Mouse (Mus musculus) heart, adult 2 months (tissue): ENCODE measurements at regions not wholly inside any gene's neighbourhood (a gene's known extent, or its start where the extent isn't known, plus 50 kb on each side); places are given as distances from the start of the nearest gene placed in this dataset.

Experiments used
- DNase-seq, 2 experiments: peaks; one replicate each; pipeline ENCODE4 v3.0.0; 2021
- H3K27ac ChIP-seq: fragments of 200-600 bp; 2 replicates; pipeline ENCODE4 v1.8.1; 2022
- H3K27me3 ChIP-seq: fragments of 200-500 bp; 2 replicates; pipeline ENCODE4 v1.6.1; 2012; ENCODE audit warnings: mild to moderate bottlenecking, low read length, inconsistent platforms, mixed read lengths; ENCODE audit not compliant: control insufficient read depth, insufficient read depth
- H3K36me3 ChIP-seq: fragments of 200-500 bp; 2 replicates; pipeline ENCODE4 v1.6.1; 2012; ENCODE audit warnings: low read length, inconsistent platforms; ENCODE audit not compliant: control insufficient read depth, insufficient read depth
- H3K4me1 ChIP-seq: fragments of 200-500 bp; 2 replicates; pipeline ENCODE4 v1.6.1; 2011; ENCODE audit warnings: low read length; ENCODE audit not compliant: control insufficient read depth, insufficient read depth
- H3K4me3 ChIP-seq: fragments of 200-600 bp; 2 replicates; pipeline ENCODE4 v1.8.1; 2022
- H3K79me2 ChIP-seq: fragments of 200-500 bp; replicated peaks from 2 replicates; pipeline ENCODE4 v1.6.1; 2012; ENCODE audit warnings: mild to moderate bottlenecking, inconsistent platforms, low read length, moderate library complexity, mixed read lengths; ENCODE audit not compliant: control insufficient read depth, insufficient read depth
- H3K9ac ChIP-seq: fragments of 200-500 bp; 2 replicates; pipeline ENCODE4 v1.6.1; 2012; ENCODE audit warnings: low read depth, mild to moderate bottlenecking, control low read depth, inconsistent platforms, low read length, mixed read lengths
- CTCF ChIP-seq: fragments of 200-600 bp; IDR thresholded peaks from 2 replicates; pipeline ENCODE4 v1.8.1; 2022; ENCODE audit warnings: antibody characterized with exemption, mild to moderate bottlenecking, moderate library complexity
- EP300 ChIP-seq: fragments of 200-500 bp; IDR thresholded peaks from 2 replicates; pipeline ENCODE4 v1.6.1; 2011; ENCODE audit warnings: low read depth, low read length, control low read depth; ENCODE audit not compliant: insufficient read depth
- POLR2A ChIP-seq: fragments of 200-500 bp; IDR thresholded peaks from 2 replicates; pipeline ENCODE4 v1.6.1; 2011; ENCODE audit warnings: mild to moderate bottlenecking, low read depth, low read length, control low read depth; ENCODE audit not compliant: insufficient read depth
- WGBS: fragments of 180-500 bp; shearing (Covaris S2); methylation state at CpG from one replicate; pipeline ENCODE4 v1.1.7; 2018; 5-methylcytosine and 5-hydroxymethylcytosine counted together
- intact Hi-C: fragments of 180-260 bp; cut with DNase I; formaldehyde crosslinking; loops from one replicate; pipeline ENCODE4 v1.15.1; 2025

DNA sequence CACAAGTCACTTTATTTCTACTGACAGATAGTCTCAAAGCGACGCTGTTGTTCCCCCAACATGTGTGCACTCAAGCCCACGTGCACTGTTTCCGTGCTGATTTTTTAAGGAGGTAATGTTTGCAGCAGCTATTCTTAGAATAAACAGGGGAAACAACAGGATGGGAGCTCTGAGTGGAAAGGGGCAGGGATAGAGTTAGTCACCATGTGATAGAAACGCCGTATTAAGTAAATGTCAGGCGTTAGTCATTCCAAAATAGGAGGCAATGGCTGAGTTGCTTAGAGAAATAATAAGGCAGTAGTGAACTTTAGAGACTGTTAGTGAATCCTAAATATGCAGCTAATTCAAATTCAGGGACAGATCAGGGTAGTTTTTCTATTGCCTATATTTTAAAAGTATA lies 111.4 kb downstream of the Alg10b start:
- no peak overlapping the region for H3K4me3 ChIP-seq
- H3K4me1 ChIP-seq = no peaks in the 10 kb centered on the region; the same call in none of the 2 replicates
- no peaks in the 10 kb centered on the region for H3K79me2 ChIP-seq
- H3K9ac ChIP-seq = no peak overlapping the region
- H3K27ac ChIP-seq = no peak overlapping the region
- no peaks in the 10 kb centered on the region; the same call in 1 of the 2 replicates for H3K36me3 ChIP-seq
- no peak for TF ChIP-seq POLR2A
- TF ChIP-seq EP300 = no peak
- TF ChIP-seq CTCF = no peak
- no peak for DNase-seq
- intact Hi-C loops = no loop called here
- 16% methylated on average over 7 of the region's 7 CpGs for WGBS
- no peaks in the 10 kb centered on the region for H3K27me3 ChIP-seq

- intact Hi-C loops = no loop called here
- H3K4me1 ChIP-seq = no peaks in the 10 kb centered on the region; the same call in none of the 2 replicates
- no peak overlapping the region for H3K27ac ChIP-seq
- H3K4me3 ChIP-seq = no peak overlapping the region
- DNase-seq = no peak
- H3K9ac ChIP-seq = no peak overlapping the region
- H3K79me2 ChIP-seq = no peaks in the 10 kb centered on the region
- no peaks in the 10 kb centered on the region; the same call in 1 of the 2 replicates for H3K36me3 ChIP-seq
- H3K27me3 ChIP-seq = no peaks in the 10 kb centered on the region
- TF ChIP-seq POLR2A (no peak), EP300 (no peak), CTCF (no peak)
- 76% methylated on average over 1 of the region's 1 CpGs for WGBS
Measured at GRCm38 (mm10) chr15:90340089-90340488, 116.0 kb downstream of the Alg10b start.

DNA sequence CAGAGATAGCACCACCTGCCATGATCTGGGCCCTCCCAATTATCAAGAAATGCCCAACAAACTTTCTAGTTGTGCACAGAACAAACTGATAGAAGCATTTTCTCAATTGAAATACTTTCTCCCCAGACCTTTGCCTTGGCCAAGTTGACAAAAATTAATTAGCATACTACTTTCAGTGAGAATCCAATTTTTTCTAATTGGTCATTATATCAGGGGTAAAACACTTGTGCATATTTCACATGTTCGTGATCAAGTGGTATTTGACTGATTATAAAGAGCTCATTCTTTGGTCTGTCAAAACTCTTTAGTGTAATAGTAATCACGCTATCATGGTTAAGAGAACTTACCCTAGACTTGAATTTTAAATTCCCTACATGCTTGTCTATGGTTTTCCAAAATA lies 117.2 kb downstream of the Alg10b start:
- intact Hi-C loops = no loop called here
- Histone ChIP-seq H3K79me2 (no peaks in the 10 kb centered on the region), H3K4me1 (no peaks in the 10 kb centered on the region), H3K27ac (no peak overlapping the region), H3K4me3 (no peak overlapping the region), H3K9ac (no peak overlapping the region), H3K36me3 (no peaks in the 10 kb centered on the region), H3K27me3 (no peaks in the 10 kb centered on the region)
- DNase-seq = no peak
- TF ChIP-seq CTCF = no peak
- no peak for TF ChIP-seq POLR2A
- TF ChIP-seq EP300 = no peak
- 90% methylated on average over 2 of the region's 2 CpGs for WGBS

- H3K4me1 ChIP-seq = no peaks in the 10 kb centered on the region
- H3K27ac ChIP-seq = no peak overlapping the region
- intact Hi-C loops = no loop called here
- no peaks in the 10 kb centered on the region for H3K27me3 ChIP-seq
- TF ChIP-seq POLR2A (no peak), CTCF (no peak), EP300 (no peak)
- H3K79me2 ChIP-seq = no peaks in the 10 kb centered on the region
- H3K4me3 ChIP-seq = no peak overlapping the region
- H3K9ac ChIP-seq = no peak overlapping the region
- no peak for DNase-seq
- H3K36me3 ChIP-seq = no peaks in the 10 kb centered on the region
- 37% methylated on average over 1 of the region's 1 CpGs for WGBS
Measured at GRCm38 (mm10) chr15:90343771-90344170, 119.7 kb downstream of the Alg10b start.

- TF ChIP-seq EP300 (no peak), POLR2A (no peak), CTCF (no peak)
- no peak overlapping the region for H3K4me3 ChIP-seq
- intact Hi-C loops = no loop called here
- no peaks in the 10 kb centered on the region for H3K36me3 ChIP-seq
- H3K4me1 ChIP-seq = no peaks in the 10 kb centered on the region
- no peaks in the 10 kb centered on the region for H3K79me2 ChIP-seq
- H3K27ac ChIP-seq = no peak overlapping the region
- 70% methylated on average over 4 of the region's 4 CpGs for WGBS
- DNase-seq = no peak
- no peaks in the 10 kb centered on the region for H3K27me3 ChIP-seq
- no peak overlapping the region for H3K9ac ChIP-seq
Measured at GRCm38 (mm10) chr15:90344956-90345355, 120.8 kb downstream of the Alg10b start.

GRCm38 (mm10) chr15:90346162-90346561 lies 122.1 kb downstream of the Alg10b start:
- Histone ChIP-seq H3K4me3 (no peak overlapping the region), H3K4me1 (no peaks in the 10 kb centered on the region), H3K9ac (no peak overlapping the region), H3K36me3 (no peaks in the 10 kb centered on the region), H3K27ac (no peak overlapping the region), H3K79me2 (no peaks in the 10 kb centered on the region), H3K27me3 (no peaks in the 10 kb centered on the region)
- intact Hi-C loops = no loop called here
- DNase-seq = no peak
- WGBS = 15% methylated on average over 9 of the region's 9 CpGs
- TF ChIP-seq CTCF = no peak
- TF ChIP-seq EP300 = no peak
- TF ChIP-seq POLR2A = no peak
